Mouse (Mus musculus) gastrocnemius, postnatal 4 days (tissue): Measurements from ENCODE around the gene Asb12. TPM values are rescaled to one million over a fixed set of nuclear protein-coding genes. Genes with fewer than 3 reads are reported as not detected.
"Not testable (repeated sequence)": the region's sequence is repeated elsewhere in the genome, so short reads cannot be mapped to it uniquely, and the experiment has no call there.

Experiments used
- DNase-seq, 2 experiments: peaks; one replicate each; pipeline ENCODE4 v3.0.0; 2021 to 2022; ENCODE audit warnings: low spot score in 2 of 2, mixed read lengths in 2 of 2
- long read RNA-seq, 2 experiments: library from polyadenylated mRNA; stranded (forward); transcript quantifications; one replicate each; pipeline ENCODE4 v2.0.0; 2021
- total RNA-seq, 2 experiments: library from RNA; stranded (reverse); gene quantifications; 2 replicates each; pipeline ENCODE4 v1.2.3; 2021

Gene Asb12
- total RNA-seq, result 10 to 100 TPM; 55.2 to 63.9 TPM
- long read RNA-seq, experiment 1, transcript Asb12-201 (3 exons, 1,258 nt), result major isoform, 32 of 33 reads
- long read RNA-seq, experiment 1, partial matches to known transcripts, result 0 of 33 reads
- long read RNA-seq, experiment 1, other reads (novel, unspliced or antisense), result 1 of 33 reads
- long read RNA-seq, experiment 2, transcript Asb12-201 (3 exons, 1,258 nt), result major isoform, 36 of 38 reads
- long read RNA-seq, experiment 2, partial matches to known transcripts, result 1 of 38 reads
- long read RNA-seq, experiment 2, other reads (novel, unspliced or antisense), result 1 of 38 reads

DNA sequence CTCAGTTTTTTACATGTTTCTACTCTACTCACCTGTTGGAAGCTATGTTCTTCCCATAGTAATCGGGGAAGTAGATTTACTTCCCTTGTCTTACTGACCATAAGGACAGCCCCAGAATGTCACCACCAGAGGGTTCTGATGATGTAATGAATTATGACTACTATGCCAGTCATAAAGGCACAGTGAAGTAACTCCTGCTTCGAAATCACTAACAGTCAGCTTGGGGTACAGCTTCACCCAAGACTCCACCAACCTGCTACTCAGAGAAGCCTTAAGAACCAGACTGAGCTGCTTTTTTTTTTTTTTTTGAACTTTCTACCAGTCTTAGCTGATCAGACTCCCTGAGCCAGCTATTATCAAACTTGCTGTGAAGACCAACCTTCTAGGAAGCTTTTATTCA lies at the start of gene Asb12, which contains the start of gene Pfn5:
TSS of gene Asb12 (minus strand) at position 101 of the 400 bp plus-strand sequence.
TSS of gene Pfn5 (plus strand) at position 218 of the 400 bp plus-strand sequence.
- DNase-seq, result no peak

DNA sequence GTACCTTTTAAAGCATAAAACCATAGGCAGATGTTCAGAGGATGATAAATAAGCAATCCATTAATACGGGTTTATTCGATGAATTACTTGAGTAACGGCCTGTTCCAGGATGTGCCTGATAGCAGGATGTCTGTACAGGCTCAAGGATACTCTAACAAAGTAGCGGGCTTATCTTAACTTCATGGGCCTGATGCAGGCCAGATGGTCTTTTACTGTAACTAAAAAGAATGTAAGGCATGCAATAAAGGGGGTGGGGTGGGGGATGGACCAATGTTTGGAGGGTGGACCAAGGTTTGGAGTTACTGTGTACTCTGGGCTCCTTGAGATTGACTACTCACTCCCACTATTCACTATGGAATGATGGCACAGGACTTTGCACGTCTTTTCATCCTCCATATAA lies 42.8 kb upstream of the Asb12 start:
- DNase-seq, result no peak

DNA sequence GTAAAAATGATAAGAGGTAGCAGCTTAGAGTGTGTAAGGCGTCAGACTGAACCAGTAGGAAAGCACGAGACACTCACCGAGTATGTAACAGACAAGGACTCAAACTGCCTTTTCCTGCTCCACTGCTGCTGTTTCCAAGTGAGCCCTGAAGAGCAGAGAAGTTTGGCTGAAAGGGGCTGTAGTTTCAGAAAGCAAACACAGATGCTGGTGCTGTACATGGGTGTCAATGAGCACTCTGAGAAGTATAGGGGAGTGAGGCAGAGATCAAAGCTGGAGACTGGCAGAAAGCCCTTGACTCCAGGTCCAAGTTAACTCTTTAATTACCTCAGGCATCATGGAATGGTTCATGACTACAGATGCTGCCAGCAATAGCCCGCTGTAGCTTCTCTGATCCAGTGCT lies 3.5 kb downstream of the Asb12 start:
- DNase-seq, result no peak

DNA sequence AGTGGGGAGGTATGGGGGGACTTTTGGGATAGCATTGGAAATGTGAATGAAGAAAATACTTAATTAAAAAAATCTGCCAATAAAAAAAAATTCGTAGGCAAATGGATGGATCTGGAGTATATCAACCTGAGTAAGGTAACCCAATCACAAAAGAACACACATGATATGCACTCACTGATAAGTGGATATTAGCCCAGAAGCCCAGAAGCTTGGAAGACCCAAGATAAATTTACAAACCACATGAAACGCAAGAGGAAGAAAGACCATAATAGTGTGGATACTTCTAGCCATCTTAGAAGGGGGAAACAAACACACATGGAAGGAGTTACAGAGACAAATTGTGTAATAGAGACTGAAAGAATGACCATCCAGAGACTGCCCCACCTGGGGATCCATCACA lies 22.3 kb downstream of the Asb12 start:
- DNase-seq, result not testable (repeated sequence)

DNA sequence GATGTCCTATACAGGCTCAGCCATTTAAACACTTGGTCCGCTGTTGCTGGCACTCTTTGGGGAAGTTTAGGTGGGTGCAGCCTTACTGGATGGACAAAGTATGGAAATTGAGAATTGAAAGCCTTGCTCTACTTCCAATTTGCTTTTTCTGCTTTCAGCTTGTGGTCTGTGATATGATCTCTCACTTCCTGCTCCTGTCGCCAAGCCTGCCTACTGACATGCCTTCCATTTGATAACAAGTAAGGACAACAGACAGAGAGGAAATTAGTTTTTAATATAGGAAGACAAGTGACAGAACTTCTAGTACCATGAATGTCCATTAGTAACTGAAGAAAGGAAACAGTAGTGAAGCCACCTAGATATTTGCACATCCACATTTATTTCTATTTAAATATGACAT lies 32.6 kb downstream of the Asb12 start:
- no peak for DNase-seq

DNA sequence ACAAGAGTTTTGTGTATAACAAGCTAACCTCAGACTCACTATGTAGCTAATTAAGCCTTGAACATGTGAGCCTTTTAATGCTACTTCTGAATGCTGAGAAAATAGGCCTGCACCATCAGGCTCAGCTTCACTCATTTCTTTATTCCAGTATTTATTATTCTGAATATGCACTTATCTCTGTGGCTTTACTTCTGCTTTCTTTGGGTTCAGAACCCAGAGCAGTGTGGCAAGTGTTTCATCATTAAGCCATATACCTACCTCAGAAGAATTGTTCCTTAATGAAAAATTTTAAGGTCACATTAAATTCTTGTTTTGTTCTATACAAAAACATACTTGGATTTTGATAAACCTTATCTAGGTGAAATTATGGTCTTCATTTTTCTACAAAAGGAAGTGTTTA lies 33.9 kb downstream of the Asb12 start:
- DNase-seq, result no peak

DNA sequence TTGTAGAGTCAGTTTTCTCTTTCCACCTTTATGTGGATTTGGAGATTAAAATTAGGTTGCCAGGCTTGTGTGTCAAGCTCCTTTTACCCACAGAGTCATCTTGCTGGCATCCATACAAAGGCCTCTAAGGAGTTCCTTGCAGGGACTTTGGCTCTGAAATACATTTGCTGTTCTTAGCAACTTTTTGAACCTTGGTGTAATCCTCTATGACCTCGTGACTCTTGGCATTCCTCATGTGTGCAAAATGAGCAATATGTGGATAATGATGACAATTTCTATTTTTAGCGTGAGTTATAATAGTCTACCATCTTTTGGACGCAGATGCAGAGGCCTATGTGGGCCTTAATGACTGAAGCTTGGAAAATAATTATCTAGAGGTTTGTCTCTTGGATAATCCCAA lies 100.6 kb downstream of the Asb12 start:
- no peak for DNase-seq

DNA sequence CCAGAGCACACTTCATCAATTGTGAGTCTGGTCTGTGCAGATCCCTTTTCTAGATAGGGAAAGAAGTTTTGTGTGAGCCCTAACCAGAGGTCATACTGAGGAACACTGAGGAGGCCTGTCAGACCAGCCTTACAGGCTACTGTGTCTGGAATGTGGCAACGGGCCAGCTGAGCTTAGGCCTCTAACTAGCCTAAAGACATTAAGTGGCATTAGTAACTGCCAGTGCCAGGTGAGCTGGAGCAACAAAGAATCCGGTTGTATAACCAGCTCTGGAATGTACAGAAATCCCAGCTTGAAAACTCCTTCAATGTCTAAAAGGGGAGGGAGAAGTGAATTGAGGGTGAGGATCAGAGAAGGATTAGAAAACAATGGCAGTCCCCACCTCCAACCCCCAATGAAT lies 111.9 kb downstream of the Asb12 start:
- no peak for DNase-seq

DNA sequence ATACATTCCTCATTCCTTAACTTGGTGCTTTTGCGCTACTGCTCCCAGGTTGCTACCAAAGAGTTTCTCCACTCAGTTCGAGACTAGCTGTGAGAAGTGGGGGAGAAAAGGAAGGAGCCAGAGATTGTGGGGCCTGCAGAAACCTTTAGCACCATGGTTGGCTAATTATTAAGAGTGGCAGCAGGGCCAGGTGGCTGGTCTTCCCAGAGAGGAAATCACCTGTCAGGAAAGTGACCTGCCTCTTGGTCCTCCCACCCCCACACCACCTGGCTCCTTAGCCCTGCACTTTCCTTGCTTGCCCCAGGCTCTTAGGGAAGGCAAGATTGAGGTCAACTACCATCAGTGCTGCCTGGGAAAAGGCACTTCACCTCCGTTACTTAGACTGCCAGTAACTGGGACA lies 112.6 kb downstream of the Asb12 start:
- no peak for DNase-seq

DNA sequence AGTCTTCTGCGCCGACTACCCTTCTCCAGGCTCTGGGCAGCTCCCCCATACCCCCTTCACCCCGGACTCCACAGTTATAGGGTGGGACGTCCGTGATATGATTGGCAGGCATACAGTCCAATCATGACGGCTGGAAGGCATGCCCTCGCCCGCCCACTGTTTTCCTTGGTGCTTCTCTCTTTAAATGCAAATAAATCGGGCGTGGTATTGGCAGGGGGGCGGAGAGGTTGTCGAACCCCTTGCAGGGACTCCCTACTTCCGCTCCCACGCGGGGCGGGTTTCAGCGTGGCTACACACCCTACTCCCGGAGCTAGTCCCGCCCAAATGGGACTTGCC lies 113.0 kb downstream of the Asb12 start, which contains the start of gene Amer1:
TSS of gene Amer1 (minus strand) at position 97 of the 336 bp plus-strand sequence.
- peak; percentile 61 to 85 for DNase-seq

DNA sequence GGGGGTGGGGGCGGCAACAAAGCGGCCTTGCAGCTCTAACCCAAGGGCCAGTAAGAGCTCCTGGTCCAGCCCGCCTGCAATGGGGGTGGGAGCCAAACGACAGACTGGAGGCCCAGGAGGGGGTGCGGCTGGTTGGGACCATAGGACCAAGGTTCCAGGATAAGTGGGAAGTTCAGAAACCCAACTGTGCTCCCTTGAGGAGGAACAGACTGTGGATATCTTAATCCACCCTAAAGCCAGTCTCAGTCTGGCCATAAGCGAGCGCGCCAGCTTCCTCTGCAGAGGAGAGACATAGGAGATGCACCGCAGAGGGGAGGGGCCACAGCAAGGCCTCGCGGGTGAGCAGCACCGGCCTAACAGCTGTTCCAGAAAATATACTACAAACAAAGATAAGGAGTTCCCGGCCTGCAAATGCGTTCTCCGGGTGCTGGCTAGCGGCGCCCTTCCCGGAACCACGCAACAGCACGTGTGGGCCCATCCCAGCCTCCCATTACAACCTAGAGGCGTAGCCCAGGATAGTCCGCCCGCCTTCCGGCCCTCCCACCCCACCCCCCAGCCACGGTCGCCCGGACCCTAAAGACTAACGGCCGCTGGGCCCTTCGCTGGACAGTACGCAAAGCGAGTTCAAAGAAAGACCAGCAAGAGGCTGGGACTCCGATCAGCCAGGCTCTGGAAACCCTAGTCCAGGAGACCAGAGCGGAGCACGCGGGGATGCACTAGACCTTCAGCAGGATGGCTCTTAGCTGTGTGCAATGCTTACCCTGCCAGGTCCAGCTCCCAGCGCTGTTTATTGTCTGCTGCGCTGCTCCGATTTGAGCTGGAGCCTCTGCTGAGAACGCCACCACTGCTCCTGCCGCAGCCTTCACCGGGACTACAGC lies 113.7 kb downstream of the Asb12 start:
- DNase-seq, result peak in 1 of 2 experiments; percentile 44

DNA sequence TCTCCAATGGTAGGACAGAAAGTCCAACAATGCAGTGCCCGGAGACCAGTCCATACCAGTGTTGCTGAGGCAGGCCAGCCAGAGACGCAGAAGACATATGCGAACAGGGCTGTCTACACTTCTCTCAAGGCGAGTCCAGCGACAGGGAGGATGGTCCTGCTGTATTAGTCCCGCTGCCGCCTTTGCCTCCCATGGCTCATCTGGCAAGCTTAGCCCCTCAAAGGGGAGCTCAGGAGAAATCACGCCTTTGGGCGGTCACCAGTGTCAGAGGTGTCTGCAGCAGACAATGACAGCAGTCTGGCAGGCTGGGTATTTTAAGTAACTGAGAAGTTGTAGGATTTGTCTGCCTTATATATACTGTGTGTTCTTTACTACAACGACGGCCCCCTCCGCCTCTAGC lies 114.4 kb downstream of the Asb12 start:
- no peak for DNase-seq

DNA sequence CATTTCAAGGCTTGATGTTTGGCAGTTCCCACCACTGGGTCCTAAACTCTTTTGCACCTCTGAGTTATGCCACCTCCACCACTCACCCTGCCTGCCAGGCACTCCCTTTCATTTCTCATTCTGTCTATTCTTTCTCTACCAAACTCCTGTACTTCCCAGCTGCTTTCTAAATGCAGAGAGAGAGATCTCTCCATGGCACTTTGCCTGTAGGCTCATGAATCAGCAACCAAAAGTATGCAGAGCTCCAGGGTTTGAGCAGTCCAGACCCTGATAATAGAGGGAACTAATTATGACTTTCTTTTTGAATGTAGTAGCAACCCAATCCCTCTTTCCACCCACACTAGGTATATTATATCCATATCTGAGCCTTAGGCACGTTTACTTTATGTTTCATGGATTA lies 115.5 kb downstream of the Asb12 start:
- DNase-seq, result no peak

DNA sequence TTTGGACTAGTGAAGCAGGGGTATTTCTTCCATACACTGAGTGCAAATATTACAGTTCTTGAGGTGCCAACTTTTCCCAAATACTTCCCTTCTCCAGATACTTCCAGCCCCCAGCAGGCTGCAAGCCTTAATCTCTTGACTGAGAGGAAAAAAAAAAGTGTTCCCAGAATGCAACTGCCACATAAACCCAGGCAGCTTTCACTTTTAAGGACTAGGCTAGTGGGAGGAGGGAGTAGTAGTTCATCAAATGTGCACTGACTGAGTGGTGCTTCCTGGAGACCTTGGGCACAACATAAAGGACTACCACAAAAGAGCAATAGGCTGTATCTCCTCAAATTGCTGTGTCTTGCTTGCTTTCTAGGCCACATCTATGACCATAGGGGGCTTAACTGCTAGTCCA lies 116.5 kb downstream of the Asb12 start:
- DNase-seq, result no peak

DNA sequence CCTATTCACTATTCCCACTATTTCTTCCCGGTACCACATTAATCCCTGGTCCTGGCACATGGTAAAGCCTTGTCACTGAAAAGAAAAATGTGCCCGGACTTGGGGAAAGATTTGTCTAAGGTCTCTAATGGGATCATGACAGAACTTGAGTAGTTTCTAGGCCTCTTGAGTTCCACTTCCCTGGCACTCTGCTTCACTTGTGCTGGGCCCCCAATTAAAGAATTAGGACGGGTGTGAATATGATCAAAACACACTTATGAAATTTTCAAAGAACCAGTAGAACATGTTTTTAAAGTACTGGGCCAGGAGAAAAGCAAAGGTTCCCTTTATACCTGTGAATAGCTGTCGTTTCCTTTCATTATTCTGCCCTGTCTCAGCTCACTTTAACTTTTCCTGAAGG lies 119.3 kb downstream of the Asb12 start:
- no peak for DNase-seq

DNA sequence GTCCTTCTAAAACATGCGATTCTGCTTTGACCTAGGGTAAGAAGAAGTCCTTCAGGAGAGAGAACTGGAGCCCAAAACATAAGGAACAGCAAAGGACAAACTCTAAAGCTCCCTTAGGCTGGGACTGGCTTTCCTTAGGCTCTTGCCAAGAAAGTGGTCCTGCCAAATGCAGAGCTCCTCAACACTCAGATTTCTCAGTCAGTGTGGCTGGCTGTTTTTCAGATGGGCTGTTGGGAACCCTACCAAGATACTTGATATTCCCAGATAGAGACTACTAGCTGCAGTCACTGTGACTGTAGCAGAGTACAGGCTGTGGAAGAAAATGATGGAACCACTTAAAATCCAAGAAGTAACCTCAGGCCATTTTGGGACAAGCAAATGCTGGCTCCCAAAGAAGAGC lies 120.6 kb downstream of the Asb12 start:
- peak in 1 of 2 experiments; percentile 27 for DNase-seq

Other genes with a start within 250 kb of the Asb12 start
- gene Amer1, start 113.1 kb downstream of the Asb12 start, total RNA-seq, result 10 to 100 TPM; 19.4 to 23.7 TPM
- gene Pfn5, start 117 bp upstream of the Asb12 start, total RNA-seq, result not detected
- 1 to 10 TPM; 4.0 to 4.2 TPM for gene Zc4h2, start 100.5 kb upstream of the Asb12 start, total RNA-seq
- 1 to 10 TPM; 3.4 to 3.5 TPM for gene Zc3h12b, start 153.7 kb upstream of the Asb12 start, total RNA-seq